Mouse (Mus musculus) thymus, adult 2 months (tissue): ENCODE data around the gene Eif4e.

Experiments
- CTCF ChIP-seq: fragments of 200-500 bp; IDR thresholded peaks from 2 replicates; pipeline ENCODE4 v1.5.1; 2012; ENCODE audit warnings: mild to moderate bottlenecking, control low read depth, low read length, moderate library complexity, borderline replicate concordance; ENCODE audit not compliant: control insufficient read depth, poor library complexity, insufficient read depth; ENCODE audit errors: extremely low read depth
- POLR2A ChIP-seq: fragments of 200-500 bp; IDR thresholded peaks from 2 replicates; pipeline ENCODE4 v1.6.1; 2012; ENCODE audit warnings: mild to moderate bottlenecking, low read length, control low read depth, moderate library complexity; ENCODE audit not compliant: control insufficient read depth, poor library complexity, insufficient read depth; ENCODE audit errors: extremely low read depth

DNA sequence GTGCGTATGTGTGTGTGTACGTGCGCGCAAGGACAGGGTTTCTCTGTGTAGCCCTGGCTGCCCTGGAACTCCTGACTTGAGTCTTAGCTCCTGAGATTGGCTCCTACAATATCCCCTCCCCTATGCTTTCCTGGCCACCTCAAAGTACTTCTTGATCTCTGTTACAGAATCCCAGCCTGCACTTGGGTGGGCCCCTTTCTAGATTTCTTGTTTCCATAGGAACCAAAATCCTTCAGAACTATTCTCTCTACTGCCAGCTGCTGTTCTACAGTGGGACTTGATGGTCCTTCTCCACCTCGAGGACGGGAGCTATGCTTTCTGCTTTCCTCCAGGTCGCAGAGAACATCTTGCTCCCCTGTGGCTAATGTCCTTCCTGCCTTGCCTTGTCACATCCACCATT, 67.9 kb downstream of the Eif4e start:
- no peak for TF ChIP-seq CTCF
- TF ChIP-seq POLR2A, result no peak
